Mouse (Mus musculus): ENCODE data around the gene Fxyd1. TPM values are rescaled to one million over a fixed set of nuclear protein-coding genes. Genes with fewer than 3 reads are reported as not detected.

The Fxyd1 gene
- total RNA-seq (2021) = 100 to 1,000 TPM; 113 to 114 TPM
- long read RNA-seq, transcript Fxyd1-212 (8 exons, 568 nt) = minor isoform, 11 of 143 reads
- long read RNA-seq, transcript Fxyd1-213 (3 exons, 255 nt) = major isoform, 90 of 143 reads
- long read RNA-seq, transcript Fxyd1-203 (8 exons, 492 nt) = minor isoform, 17 of 143 reads
- long read RNA-seq, partial matches to known transcripts = 13 of 143 reads
- long read RNA-seq, other reads (novel, unspliced or antisense) = 1 of 143 reads

DNA sequence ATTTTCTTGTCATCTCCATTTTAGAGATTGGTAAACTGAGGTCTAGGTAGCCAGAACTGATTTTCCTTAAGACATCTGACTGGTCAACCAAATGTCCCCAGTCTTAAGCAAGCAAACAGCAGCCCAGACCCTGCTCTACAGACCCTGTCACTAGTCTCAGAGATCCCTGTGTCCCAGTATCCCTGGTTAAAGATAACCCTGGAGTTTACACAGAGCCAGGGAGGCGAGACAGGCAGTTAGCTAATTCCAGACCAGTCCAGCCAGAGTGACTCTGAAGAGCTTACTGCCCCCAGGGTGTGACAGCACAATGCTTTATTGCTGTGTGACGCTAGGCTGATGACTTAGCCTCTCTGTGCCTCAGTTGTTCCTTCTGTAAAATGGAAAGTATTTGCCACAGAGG is at the start of gene Fxyd1:
Gene Fxyd1, minus strand, starts transcription at position 129 of the 400 bp plus-strand sequence.
- no peak for DNase-seq (ENCODE audit: low spot score in 2 of 2)

DNA sequence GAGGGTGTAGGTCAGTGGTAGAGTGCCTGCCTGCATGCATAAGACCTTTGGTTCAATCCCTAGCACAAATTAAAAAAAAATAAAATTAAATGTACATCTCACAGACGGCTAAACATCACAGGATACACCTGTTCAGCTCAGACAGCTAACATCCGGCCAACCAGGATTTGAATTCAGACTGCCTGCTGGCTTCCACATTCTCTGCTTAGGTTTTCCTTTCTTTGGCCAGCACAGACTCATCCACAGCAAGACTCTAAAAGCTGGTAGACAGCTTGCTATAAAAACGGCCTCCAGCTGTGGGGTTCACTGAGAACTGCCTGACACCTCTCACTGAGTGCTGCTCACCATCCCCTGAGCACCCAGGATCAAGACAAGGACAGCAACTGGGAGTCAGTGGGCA is 49.2 kb upstream of the Fxyd1 start:
- no peak for DNase-seq (ENCODE audit: low spot score in 2 of 2)

DNA sequence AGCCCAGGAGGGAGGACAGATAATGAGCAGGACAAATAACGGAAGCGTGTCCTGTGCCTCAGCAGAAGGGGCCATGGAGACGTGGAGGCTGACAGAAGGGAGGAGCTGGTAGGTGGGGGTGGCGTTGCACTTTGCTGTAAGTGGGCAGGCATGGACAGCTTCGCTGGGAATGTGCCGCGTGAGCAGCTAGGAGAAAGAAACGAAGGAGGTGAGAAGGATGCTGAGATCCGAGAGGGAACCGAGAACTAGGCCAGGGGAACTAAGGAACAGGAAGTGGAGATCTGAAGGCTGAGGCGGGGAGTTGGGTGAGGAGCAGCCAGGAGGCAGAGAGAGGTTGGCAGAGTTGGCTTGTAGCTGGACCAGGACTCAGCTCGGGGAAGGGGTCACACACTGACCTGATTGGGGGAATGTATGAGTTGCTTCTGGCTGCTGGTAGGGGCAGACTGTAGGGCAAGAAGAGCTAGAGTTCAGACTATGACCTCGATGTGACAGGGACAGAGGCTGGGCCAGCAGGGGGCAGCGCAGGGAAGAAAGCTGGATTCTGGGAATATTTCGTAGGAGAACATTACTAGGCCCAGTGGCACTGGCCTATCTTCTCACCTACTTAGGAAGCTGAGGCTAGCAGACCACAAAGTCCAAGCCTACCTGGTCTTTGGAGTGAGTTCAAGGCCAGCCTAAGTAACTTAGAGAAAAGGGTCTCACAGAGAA is 48.2 kb upstream of the Fxyd1 start:
- DNase-seq (ENCODE audit: low spot score in 2 of 2) = no peak

DNA sequence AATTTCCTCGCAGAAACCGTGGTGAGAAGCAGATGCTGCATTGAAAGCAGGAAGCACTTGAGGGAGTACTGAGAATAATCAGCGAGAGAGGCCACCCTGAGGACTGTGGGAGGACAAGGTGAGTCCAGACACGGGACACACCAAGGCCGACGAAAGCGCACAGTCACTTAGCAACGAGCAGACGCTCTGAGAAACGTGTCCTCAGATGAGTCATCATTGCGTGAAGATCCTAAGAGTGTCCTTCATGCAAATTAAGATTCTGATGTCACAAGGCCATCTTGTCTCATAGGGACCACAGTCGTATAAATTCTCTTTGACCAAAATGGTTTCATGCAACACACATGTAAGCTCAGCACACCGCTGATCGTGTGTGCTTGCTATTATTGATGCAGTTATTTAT is 43.8 kb upstream of the Fxyd1 start:
- no peak for DNase-seq (ENCODE audit: low spot score in 2 of 2)

DNA sequence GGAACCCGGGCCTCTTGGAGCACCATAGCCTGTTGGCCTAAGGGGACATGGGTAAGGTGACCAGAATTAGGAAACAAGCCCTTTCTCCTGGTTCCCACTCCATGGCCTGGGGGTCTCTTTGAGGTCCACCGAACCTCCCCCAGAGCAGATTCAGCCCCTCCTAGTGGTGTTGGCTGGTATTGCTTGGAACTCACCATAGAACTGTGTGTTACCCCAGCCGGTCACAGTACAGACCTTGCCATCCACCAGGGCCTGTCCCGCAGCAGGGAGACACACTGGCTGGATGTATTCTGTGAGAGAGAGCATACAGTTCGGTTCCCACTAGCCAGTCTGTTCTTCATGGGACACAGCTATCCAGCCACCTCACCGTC is 42.6 kb upstream of the Fxyd1 start:
- no peak for DNase-seq (ENCODE audit: low spot score in 2 of 2)

DNA sequence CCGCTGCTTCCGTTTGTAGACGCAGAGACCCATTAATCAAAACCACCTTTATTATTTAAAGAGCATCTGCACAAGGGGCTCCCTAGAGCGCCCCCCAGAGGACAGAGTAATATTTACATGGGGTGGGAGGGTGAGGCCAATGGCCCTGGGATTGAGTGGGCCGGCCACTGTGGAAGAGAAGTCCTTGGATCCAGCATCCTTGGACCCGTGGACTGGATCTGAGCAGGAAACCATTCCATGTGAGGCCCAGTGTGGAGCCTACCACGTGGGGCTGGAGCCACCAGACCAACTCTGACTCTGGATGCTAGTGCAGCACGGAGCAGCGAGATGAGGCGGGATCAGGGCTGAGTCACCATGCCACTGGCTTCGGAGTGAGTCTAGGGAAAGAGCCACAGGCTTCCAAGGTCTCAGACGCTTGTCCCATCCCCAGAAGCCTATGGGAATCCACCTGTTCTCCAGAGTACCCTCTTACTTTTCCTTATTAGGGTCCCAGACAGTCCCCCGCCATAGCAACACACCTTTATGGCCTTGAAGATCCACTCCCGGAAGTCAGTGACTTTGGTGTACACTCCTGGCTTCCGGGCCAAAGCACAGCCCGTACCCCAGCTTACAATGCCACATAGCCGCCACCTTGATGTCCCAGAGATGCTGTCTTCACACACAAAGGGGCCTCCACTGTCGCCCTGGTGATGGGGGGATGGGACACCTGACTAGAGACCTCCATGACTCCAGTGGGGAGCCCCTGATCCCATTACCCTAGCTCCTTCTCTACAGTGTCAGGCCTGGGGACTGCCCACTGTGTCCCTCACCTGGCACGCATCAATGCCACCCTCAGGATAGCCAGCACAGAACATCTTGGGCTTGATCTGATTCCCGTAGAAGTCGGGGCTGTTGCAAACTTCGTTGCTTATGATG is 42.0 kb upstream of the Fxyd1 start:
- DNase-seq (ENCODE audit: low spot score in 2 of 2) = no peak

DNA sequence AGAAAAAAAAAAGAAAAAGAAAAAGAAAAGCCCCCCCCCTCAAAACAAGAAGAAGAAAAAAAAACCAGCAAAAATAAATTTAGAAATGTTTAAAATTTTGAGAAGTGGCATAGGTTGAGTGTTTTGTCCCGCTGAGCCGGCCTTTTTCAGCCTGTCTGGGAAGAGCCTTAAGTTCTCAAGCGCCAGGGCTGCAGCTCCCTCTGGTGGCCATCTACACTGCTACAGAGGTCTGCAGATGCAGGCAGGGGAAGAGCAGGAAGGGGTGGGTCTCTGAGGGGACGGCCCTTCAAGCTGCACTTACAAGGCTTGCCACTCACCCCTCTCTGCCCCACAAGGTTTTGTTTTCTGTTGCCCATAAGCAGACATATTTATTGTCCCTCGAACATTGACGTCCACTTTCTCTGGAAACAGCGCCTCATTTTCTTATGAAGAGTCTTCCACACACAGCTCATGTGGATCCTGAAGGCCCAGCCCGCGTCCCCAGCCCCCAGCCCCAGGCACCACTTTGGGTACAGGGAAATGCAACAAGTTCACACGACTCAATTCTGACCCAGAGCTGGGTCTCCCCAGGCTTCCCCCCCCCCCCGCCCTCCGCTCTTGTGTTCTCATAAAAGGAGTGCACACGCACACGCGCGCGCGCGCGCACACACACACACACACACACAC is 40.7 kb upstream of the Fxyd1 start:
- DNase-seq (ENCODE audit: low spot score in 2 of 2) = peak; percentile 78 to 94

DNA sequence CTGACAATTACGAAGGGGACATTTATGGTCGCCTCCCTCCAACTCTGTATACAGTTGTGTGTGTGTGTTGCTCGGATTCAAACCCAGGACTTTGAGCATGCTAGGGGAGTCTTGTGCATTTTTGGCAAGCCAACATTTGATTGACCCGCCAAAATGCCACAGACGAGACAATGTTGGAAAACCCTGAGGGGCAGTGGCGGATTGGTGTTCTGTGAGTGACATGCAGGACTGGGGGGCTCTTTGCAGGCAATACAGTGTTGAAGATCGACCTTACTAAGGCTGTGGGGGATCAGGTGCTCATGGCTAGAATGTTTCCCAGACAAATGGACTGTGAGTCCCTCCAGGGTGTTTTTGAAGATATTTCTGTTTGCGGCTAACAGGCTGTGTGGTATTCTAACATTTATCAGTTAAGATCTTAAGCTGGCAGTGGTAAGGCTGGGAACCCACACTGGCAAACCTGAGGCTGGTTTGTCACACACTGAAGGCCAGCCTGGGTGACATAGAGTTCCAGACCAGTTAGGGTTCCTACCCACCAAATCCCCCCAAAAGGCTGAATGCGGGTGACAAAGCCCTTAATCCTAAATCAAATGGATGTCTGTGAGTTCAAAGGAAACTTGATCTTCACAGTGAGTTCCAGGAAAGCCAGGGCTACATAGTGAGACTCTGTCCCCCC is 40.0 kb upstream of the Fxyd1 start:
- no peak for DNase-seq (ENCODE audit: low spot score in 2 of 2)

DNA sequence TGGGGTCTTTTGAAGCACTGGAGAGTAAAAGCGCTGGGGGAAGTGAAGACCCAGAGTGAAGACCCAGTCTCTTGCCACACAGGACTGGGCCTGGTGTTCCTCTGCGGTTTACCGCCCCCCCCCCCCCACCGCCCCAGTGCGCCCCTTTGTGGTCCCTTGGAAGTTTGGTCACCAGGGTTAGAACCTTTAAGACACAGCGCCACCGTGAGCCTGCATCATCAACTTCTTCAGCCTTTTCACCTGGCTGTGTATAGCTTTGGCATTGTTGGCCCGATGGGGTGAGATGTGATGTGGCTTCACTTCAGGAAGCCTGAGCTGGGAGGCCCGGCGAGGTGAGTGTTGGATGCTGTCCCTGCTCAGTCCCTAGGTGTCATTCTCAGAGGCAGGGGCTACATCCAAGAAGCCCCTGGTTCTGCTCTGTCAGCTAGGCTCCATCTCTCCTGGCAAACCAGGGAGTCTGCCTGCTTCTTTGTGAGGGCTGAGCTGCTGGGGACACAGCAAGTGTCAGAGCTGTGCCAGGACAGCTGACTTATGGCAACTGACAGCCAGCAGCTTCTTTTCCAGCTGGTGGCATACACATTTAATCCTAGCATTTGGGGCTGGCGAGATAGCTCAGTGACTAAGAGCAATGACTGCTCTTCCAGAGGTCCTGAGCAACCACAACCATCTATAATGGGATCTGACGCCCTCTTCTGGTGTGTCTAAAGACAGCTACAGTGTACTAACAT is 37.9 kb upstream of the Fxyd1 start:
- no peak for DNase-seq (ENCODE audit: low spot score in 2 of 2)

DNA sequence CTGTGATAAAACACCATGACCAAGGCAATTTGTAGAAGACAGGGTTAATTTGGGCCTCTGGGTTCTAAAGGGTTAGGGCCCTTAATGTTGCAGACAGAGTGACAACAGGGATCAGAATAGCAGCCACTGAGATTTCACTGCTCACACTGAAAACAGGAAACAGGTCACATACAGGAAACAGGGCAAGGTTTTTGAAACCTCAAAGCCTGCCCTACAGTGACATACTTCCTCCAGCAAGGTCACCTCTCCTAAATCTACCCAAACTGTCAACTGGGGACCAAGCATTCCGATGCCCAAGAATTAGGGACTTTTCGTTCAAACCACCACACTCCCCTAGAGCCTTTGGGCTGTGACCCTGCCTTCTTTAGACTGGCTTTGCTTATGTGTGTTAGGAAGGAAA is 32.7 kb upstream of the Fxyd1 start:
- DNase-seq (ENCODE audit: low spot score in 2 of 2) = no peak

DNA sequence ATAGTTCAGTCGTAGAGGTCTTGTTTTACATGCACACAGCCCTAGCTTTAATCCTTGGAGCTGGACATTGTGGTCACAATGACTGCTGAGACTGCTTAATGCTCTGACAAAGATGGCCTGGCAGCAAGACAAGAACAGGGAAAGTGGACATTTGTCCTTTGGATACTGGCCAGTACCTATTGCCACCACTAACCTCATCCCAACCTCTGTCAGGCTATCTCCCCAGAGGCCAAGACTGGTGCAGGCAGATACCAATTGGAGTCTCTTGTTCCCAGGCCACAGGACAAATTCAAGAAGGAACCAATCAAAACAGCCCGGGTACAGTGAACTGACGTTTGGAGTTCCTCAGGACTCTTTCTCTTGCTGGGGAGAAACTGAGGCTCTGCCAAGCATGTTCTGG is 31.2 kb upstream of the Fxyd1 start:
- no peak for DNase-seq (ENCODE audit: low spot score in 2 of 2)

DNA sequence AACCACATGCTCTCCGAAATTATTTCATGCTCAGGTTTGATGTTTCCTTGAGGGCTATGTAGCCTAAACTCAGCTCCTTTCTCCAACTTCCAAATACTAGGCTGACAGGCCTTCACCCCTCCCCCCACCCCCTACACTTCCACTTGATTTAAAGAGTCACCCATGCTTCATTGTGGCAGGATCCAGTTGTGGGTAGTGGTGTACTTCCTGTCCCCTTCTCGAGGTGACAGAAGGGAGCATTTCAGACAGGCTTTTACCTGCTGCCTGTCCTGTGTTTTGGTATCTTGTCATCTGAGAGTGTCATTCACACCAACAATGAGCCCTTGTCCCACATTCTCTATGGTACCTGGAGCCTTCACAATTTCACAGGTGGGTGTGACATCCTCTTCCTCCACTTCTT is 30.3 kb upstream of the Fxyd1 start:
- DNase-seq (ENCODE audit: low spot score in 2 of 2) = no peak

DNA sequence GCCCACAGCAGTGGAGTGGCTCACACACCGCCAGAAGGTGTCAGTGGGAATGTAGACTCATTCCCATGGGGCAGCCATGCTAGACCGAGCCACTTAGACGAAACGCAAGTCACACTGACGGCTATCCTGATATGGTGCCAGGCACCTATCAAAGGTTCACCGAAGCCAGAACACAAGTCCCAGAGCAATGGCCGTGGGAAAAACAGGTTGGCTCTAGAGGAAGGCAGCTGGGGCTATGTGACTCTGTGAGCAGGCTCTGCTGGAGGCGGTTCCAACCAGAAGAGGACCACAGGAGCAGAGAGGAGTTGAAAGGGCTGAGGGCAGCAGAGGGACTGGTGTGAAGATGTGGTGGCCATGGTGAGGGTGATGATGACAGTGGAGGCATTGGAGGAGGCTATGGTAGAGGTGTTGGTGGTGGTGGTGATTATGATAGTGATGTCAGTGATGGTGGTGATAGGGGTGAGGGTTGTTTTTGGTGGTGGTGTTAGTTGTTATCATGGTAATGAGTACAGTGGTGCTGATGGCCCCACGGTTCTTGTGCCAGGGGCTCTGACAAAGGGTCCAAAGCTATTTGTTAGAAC is 29.3 kb upstream of the Fxyd1 start:
- DNase-seq (ENCODE audit: low spot score in 2 of 2) = no peak

DNA sequence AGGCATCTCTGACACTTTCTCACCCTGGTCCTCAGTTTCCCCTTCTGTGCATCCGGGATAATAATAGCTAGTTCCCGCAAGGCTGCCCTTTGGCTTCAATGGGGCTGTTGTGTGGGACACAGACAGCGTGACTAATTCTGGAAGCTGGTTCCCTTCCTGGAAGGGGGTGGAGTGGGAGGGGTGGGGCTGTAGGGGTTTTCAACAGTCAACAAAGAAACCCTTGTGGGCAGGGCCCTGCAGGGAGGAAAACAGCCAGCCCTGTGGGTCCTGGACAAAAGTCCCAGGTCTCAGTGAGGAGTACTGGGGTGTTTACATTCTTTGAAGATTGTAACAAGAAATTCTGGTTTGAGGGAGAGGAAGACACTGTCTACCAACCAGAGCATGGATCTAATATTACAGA is 28.2 kb upstream of the Fxyd1 start:
- peak in 1 of 2 experiments; percentile 61 for DNase-seq (ENCODE audit: low spot score in 2 of 2)

DNA sequence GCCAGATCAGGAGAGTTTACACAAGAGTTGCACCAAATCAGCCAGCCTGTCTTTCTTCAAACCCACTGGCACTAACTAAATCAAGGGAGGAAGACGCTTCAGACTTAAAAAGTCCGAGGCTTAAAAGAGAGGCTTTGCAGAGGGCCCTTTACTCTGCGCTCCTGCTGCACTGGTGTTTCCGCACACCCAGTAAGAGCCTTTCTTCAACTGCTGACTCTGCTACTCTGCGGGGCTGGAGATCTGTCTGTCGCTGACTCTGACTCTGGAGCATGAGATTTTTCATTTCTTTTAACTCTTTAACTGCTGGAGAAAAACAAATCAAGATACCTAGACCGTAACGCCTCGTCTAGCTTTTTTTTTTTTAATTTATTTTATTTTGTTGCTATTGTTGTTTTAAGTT is 27.1 kb upstream of the Fxyd1 start:
- no peak for DNase-seq (ENCODE audit: low spot score in 2 of 2)

DNA sequence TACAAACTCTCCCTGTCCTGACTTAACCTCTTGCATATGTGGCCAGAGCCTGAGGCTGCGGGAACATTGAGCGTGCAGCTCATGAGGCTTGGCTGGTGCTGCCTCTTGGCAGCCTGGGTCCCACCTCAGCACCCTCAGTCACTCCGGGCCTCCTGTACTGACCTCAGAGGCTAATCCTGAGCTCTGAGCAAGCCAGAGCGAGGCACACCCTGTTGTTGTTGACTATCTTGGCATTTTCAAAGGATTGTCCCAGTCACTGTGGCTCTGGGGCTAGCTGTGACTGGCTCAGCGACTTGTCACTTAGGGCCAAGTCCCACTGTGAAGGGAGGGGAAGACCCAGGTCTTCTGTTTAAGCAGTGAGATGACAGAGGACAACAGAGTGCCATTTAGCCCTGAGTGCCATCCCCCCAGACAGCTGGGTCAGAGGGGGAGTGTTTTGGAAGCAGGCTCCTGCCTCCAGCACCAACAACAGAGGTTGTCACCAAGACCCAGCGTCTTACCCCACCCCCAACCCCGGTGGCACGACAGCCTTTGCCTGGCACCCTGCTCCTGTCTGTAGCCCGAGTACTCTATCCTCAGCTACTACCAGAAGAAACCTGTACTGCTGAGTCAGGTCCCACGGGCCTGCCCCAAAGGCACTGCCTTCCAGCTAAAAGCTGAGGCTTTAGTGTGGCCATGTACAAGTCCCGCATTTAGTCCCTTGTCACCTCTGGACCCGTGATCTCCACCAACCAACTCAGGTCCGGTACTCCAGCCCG is 26.0 kb upstream of the Fxyd1 start:
- DNase-seq (ENCODE audit: low spot score in 2 of 2) = peak in 1 of 2 experiments; percentile 56

DNA sequence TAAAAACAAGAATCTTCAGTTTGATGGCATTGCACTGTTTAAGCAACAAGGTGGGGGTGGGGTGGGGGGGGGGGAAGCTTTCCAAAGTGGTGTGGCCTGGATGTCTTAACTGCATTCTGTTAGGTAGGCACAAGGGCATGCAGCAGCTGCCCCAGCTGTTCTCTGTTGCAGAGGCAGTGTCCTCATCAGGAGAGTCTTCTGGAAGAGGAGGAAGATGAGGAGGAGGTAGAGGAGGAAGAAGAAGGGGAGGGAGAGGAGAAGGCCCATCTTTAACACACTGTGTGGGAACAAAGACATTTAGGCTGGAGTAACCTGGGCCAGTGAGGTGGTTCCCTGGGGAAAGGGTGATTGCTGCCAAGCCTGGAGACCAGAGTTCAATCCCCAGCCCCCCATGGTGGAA is 25.1 kb upstream of the Fxyd1 start:
- DNase-seq (ENCODE audit: low spot score in 2 of 2) = no peak

DNA sequence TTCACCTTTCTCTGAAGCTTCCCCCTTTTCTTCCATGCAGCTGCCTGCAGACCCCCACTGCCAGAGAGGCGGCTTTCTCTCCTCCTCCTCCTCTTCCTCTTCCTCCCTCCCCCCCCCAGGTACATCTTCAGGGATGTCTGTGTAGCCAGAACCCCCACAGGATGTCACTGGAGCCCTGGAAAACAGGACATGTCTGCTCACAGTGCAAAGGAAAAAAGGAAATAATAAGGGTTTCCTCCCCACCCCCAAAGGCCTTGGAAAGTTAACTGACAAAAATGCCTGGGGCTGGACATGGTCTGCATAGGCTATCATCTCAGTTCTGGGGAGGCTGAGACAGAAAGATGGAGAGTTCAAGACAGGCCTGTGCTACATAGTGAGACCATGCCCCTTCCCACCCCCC is 24.1 kb upstream of the Fxyd1 start:
- no peak for DNase-seq (ENCODE audit: low spot score in 2 of 2)

DNA sequence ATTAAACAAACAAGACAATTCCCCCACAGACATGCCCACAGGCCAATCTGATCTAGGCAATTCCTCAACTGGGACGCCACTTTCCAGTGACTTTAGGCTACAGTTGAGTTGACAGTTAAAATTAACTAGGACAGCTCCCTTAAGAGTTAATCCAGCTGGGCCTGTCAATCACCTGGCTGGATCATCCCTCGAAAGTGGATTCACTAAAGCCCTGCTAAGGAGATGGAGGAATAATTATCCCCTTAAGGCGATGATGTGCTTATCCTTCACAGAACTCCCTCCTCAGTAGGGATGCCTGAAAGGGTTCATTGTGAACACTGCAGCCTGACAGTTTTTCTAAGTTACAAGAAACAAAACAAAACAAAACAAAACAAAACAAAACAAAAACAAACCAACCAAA is 23.6 kb upstream of the Fxyd1 start:
- DNase-seq (ENCODE audit: low spot score in 2 of 2) = no peak
